Mouse (Mus musculus) embryonic facial prominence, embryonic 14.5 days (tissue): ENCODE data around the gene Ptprg. TPM values are rescaled to one million over a fixed set of nuclear protein-coding genes. Genes with fewer than 3 reads are reported as not detected.

Experiments
- ATAC-seq: fragments of 200-750 bp; cut with Nextera tagmentation; 2 replicates; pipeline ENCODE4 v1.8.0; 2017; ENCODE audit warnings: low read depth, moderate number of reproducible peaks, moderate TSS enrichment
- DNase-seq: peaks from one replicate; pipeline ENCODE4 v3.0.0-alpha.2; 2015; ENCODE audit warnings: low spot score
- H3K27ac ChIP-seq: fragments of 300-500 bp; sonication (generic); replicated peaks from 2 replicates; pipeline ENCODE4 v1.5.1; 2014; ENCODE audit warnings: low read depth, mild to moderate bottlenecking, low read length, moderate library complexity
- H3K27me3 ChIP-seq: fragments of 300-500 bp; sonication (generic); replicated peaks from 2 replicates; pipeline ENCODE4 v1.6.1; 2014; ENCODE audit warnings: low read length; ENCODE audit not compliant: control insufficient read depth, insufficient read depth
- H3K36me3 ChIP-seq: fragments of 300-500 bp; sonication (generic); 2 replicates; pipeline ENCODE4 v1.6.1; 2014; ENCODE audit warnings: low read length, mixed read lengths; ENCODE audit not compliant: control insufficient read depth, insufficient read depth
- H3K4me1 ChIP-seq: fragments of 300-500 bp; sonication (generic); 2 replicates; pipeline ENCODE4 v1.6.1; 2014; ENCODE audit warnings: antibody characterized with exemption, low read length; ENCODE audit not compliant: control insufficient read depth, insufficient read depth
- H3K4me2 ChIP-seq: fragments of 300-500 bp; sonication (generic); 2 replicates; pipeline ENCODE4 v1.6.1; 2014; ENCODE audit warnings: low read depth, mild to moderate bottlenecking, low read length, moderate library complexity, mixed read lengths
- H3K4me3 ChIP-seq: fragments of 300-500 bp; sonication (generic); 2 replicates; pipeline ENCODE4 v1.5.1; 2014; ENCODE audit warnings: low read depth, mild to moderate bottlenecking, low read length
- H3K9ac ChIP-seq: fragments of 300-500 bp; sonication (generic); 2 replicates; pipeline ENCODE4 v1.6.1; 2014; ENCODE audit warnings: low read depth, mild to moderate bottlenecking, low read length, moderate library complexity, mixed read lengths
- H3K9me3 ChIP-seq: fragments of 300-500 bp; sonication (generic); 2 replicates; pipeline ENCODE4 v1.6.1; 2016; ENCODE audit warnings: low read length; ENCODE audit not compliant: control insufficient read depth
- WGBS: fragments of 180-500 bp; shearing (Covaris S2); extraction: QIAGEN DNeasy Blood & Tissue Kit; methylation state at CpG from one replicate; pipeline ENCODE4 v1.1.7; 2014; 5-methylcytosine and 5-hydroxymethylcytosine counted together
- polyA plus RNA-seq: library from polyadenylated mRNA; unstranded; fragments of >200 nt; fragmentation: Nextera tagmentation; extraction: Ambion mirVana; gene quantifications from 2 replicates; pipeline ENCODE4 v1.2.1, GENCODE M21; 2014

The Ptprg gene
- polyA plus RNA-seq, 1 experiment from 2014 or later: 23.5 TPM

- ATAC-seq (no peak), DNase-seq (no peak)
- H3K36me3 ChIP-seq: no peaks in the 10 kb centered on the region
- no peaks in the 10 kb centered on the region for H3K27me3 ChIP-seq
- H3K9me3 ChIP-seq: no peaks in the 10 kb centered on the region
- no peak overlapping the region for H3K4me3 ChIP-seq
- no peak overlapping the region for H3K4me2 ChIP-seq
- H3K4me1 ChIP-seq: no peaks in the 10 kb centered on the region
- no peak overlapping the region for H3K9ac ChIP-seq
- 68% methylated on average over 2 of the region's 2 CpGs for WGBS
- no peak overlapping the region for H3K27ac ChIP-seq
These were observed 652.8 kb downstream of the Ptprg start for GRCm38 (mm10) chr14:12206138-12206537.

GRCm38 (mm10) chr14:12208554-12208953, 655.2 kb downstream of the Ptprg start:
- 0 out of 2 replicates have a peak, but pooled peaks cover 4% of the 10 kb centered on the region for H3K36me3 ChIP-seq
- no peak overlapping the region for H3K9ac ChIP-seq
- H3K9me3 ChIP-seq: no peaks in the 10 kb centered on the region
- DNase-seq (no peak), ATAC-seq (no peak)
- H3K4me3 ChIP-seq: no peak overlapping the region
- no peak overlapping the region for H3K4me2 ChIP-seq
- H3K4me1 ChIP-seq: no peaks in the 10 kb centered on the region
- no peaks in the 10 kb centered on the region for H3K27me3 ChIP-seq
- 92% methylated on average over 2 of the region's 2 CpGs for WGBS
- H3K27ac ChIP-seq: no peak overlapping the region

- 90% methylated on average over 16 of the region's 16 CpGs for WGBS
- Histone ChIP-seq H3K9ac (no peak overlapping the region), H3K9me3 (no peaks in the 10 kb centered on the region), H3K4me2 (no peak overlapping the region), H3K27ac (no peak overlapping the region), H3K27me3 (no peaks in the 10 kb centered on the region), H3K4me3 (no peak overlapping the region), H3K4me1 (no peaks in the 10 kb centered on the region), H3K36me3 (no peaks in the 10 kb centered on the region)
- DNase-seq (no peak), ATAC-seq (no peak)
These were observed 665.3 kb downstream of the Ptprg start for GRCm38 (mm10) chr14:12218544-12219150.

- Histone ChIP-seq H3K9me3 (no peaks in the 10 kb centered on the region), H3K36me3 (no peaks in the 10 kb centered on the region), H3K4me1 (no peaks in the 10 kb centered on the region), H3K4me3 (no peak overlapping the region), H3K27ac (no peak overlapping the region; the same call in 1 of the 2 replicates), H3K27me3 (no peaks in the 10 kb centered on the region), H3K4me2 (no peak overlapping the region), H3K9ac (no peak overlapping the region)
- WGBS: 64% methylated on average over 6 of the region's 6 CpGs
- ATAC-seq (no peak), DNase-seq (no peak)
These were observed 666.5 kb downstream of the Ptprg start for GRCm38 (mm10) chr14:12219877-12220276.

- ATAC-seq (peak; percentile 30; the same call in 1 of the 2 replicates), DNase-seq (peak; percentile 67)
- H3K27ac ChIP-seq: peak overlapping the region; percentile 58
- no peak overlapping the region for H3K4me2 ChIP-seq
- H3K4me1 ChIP-seq: no peaks in the 10 kb centered on the region
- no peak overlapping the region for H3K9ac ChIP-seq
- H3K27me3 ChIP-seq: no peaks in the 10 kb centered on the region
- peaks cover 4% of the 10 kb centered on the region; the same call in 1 of the 2 replicates for H3K36me3 ChIP-seq
- 62% methylated on average over 8 of the region's 8 CpGs for WGBS
- no peak overlapping the region for H3K4me3 ChIP-seq
- H3K9me3 ChIP-seq: no peaks in the 10 kb centered on the region
These were observed 667.2 kb downstream of the Ptprg start for GRCm38 (mm10) chr14:12220540-12220939.

GRCm38 (mm10) chr14:12221571-12221970, 668.2 kb downstream of the Ptprg start:
- Histone ChIP-seq H3K9me3 (no peaks in the 10 kb centered on the region), H3K27me3 (no peaks in the 10 kb centered on the region), H3K36me3 (peaks cover 14% of the 10 kb centered on the region), H3K9ac (no peak overlapping the region), H3K4me2 (no peak overlapping the region), H3K4me3 (no peak overlapping the region), H3K27ac (no peak overlapping the region), H3K4me1 (no peaks in the 10 kb centered on the region)
- WGBS: 84% methylated on average over 5 of the region's 5 CpGs
- DNase-seq (no peak), ATAC-seq (no peak)

- Histone ChIP-seq H3K9ac (no peak overlapping the region), H3K4me2 (no peak overlapping the region), H3K4me1 (no peaks in the 10 kb centered on the region), H3K9me3 (no peaks in the 10 kb centered on the region), H3K36me3 (no peaks in the 10 kb centered on the region), H3K4me3 (no peak overlapping the region), H3K27ac (no peak overlapping the region), H3K27me3 (no peaks in the 10 kb centered on the region)
- ATAC-seq (no peak), DNase-seq (no peak)
- 78% methylated on average over 4 of the region's 4 CpGs for WGBS
These were observed 690.4 kb downstream of the Ptprg start for GRCm38 (mm10) chr14:12243726-12244125.

GRCm38 (mm10) chr14:12276031-12276430, 722.7 kb downstream of the Ptprg start:
- 68% methylated on average over 3 of the region's 3 CpGs for WGBS
- DNase-seq (no peak), ATAC-seq (no peak)
- H3K27ac ChIP-seq: no peak overlapping the region
- no peaks in the 10 kb centered on the region for H3K4me1 ChIP-seq
- H3K4me2 ChIP-seq: no peak overlapping the region
- no peaks in the 10 kb centered on the region for H3K9me3 ChIP-seq
- no peaks in the 10 kb centered on the region for H3K36me3 ChIP-seq
- H3K9ac ChIP-seq: no peak overlapping the region
- H3K4me3 ChIP-seq: no peak overlapping the region
- no peaks in the 10 kb centered on the region for H3K27me3 ChIP-seq

- WGBS: 74% methylated on average over 6 of the region's 6 CpGs
These were observed 730.3 kb downstream of the Ptprg start, which contains the start of gene Gm49355 for GRCm38 (mm10) chr14:12283641-12284040. Gene Gm49355 (plus strand): TSS chr14:12283976.

More at GRCm38 (mm10) chr14:12283641-12284040, 730.3 kb downstream of the Ptprg start, which contains the start of gene Gm49355:
- peak within 1 kb of the TSS; percentile 93 for H3K9ac ChIP-seq
- H3K27me3 ChIP-seq: no peaks in the 10 kb centered on the region; the same call in 1 of the 2 replicates
- H3K4me3 ChIP-seq: peak within 1 kb of the TSS; percentile 83
- H3K4me2 ChIP-seq: peak within 1 kb of the TSS; percentile 82
- ATAC-seq (no peak), DNase-seq (no peak)
- H3K9me3 ChIP-seq: no peaks in the 10 kb centered on the region
- H3K36me3 ChIP-seq: peaks cover 4% of the 10 kb centered on the region; the same call in 1 of the 2 replicates
- peak within 1 kb of the TSS; percentile 93 for H3K27ac ChIP-seq
- 0 out of 2 replicates have a peak, but pooled peaks cover 3% of the 10 kb centered on the region for H3K4me1 ChIP-seq
